Mouse (Mus musculus) limb, embryonic 15.5 days (tissue): ENCODE results near the gene Prkch. TPM values are rescaled to one million over a fixed set of nuclear protein-coding genes. Genes with fewer than 3 reads are reported as not detected.
A peak's percentile ranks its signal among the peaks of the same experiment; 100 is the strongest.
"Not testable (repeated sequence)": the region's sequence is repeated elsewhere in the genome, so short reads cannot be mapped to it uniquely, and the experiment has no call there.

Experiments used
- ATAC-seq: fragments of 200-750 bp; cut with Nextera tagmentation; 2 replicates; pipeline ENCODE4 v1.8.0; 2017; ENCODE audit warnings: low read depth, moderate TSS enrichment; ENCODE audit not compliant: insufficient number of reproducible peaks, low FRiP score, low TSS enrichment
- H3K27ac ChIP-seq: fragments of 300-500 bp; sonication (generic); 2 replicates; pipeline ENCODE4 v1.5.1; 2015; ENCODE audit warnings: moderate library complexity, mild to moderate bottlenecking, inconsistent platforms
- H3K27me3 ChIP-seq: fragments of 300-500 bp; sonication (generic); 2 replicates; pipeline ENCODE4 v1.6.1; 2015; ENCODE audit warnings: inconsistent platforms
- H3K36me3 ChIP-seq: fragments of 300-500 bp; sonication (generic); 2 replicates; pipeline ENCODE4 v1.6.1; 2015; ENCODE audit warnings: inconsistent platforms
- H3K4me1 ChIP-seq: fragments of 300-500 bp; sonication (generic); 2 replicates; pipeline ENCODE4 v1.6.1; 2015; ENCODE audit warnings: inconsistent platforms
- H3K4me2 ChIP-seq: fragments of 300-500 bp; sonication (generic); 2 replicates; pipeline ENCODE4 v1.6.1; 2015; ENCODE audit warnings: mild to moderate bottlenecking, inconsistent platforms
- H3K4me3 ChIP-seq: fragments of 300-500 bp; sonication (generic); 2 replicates; pipeline ENCODE4 v1.5.1; 2015; ENCODE audit warnings: mild to moderate bottlenecking, inconsistent platforms
- H3K9ac ChIP-seq: fragments of 300-500 bp; sonication (generic); 2 replicates; pipeline ENCODE4 v1.6.1; 2015; ENCODE audit warnings: inconsistent platforms
- H3K9me3 ChIP-seq: fragments of 300-500 bp; sonication (generic); 2 replicates; pipeline ENCODE4 v1.6.1; 2016; ENCODE audit warnings: inconsistent platforms
- WGBS: fragments of 180-500 bp; shearing (Covaris S2); methylation state at CpG from one replicate; pipeline ENCODE4 v1.1.7; 2015; 5-methylcytosine and 5-hydroxymethylcytosine counted together
- polyA plus RNA-seq: library from polyadenylated mRNA; unstranded; fragments of >200 nt; fragmentation: Nextera tagmentation; extraction: Ambion mirVana; gene quantifications from 2 replicates; pipeline ENCODE4 v1.2.1, GENCODE M21; 2015

The Prkch gene
- polyA plus RNA-seq: 17.3 and 18.2 TPM in 2 replicates

DNA sequence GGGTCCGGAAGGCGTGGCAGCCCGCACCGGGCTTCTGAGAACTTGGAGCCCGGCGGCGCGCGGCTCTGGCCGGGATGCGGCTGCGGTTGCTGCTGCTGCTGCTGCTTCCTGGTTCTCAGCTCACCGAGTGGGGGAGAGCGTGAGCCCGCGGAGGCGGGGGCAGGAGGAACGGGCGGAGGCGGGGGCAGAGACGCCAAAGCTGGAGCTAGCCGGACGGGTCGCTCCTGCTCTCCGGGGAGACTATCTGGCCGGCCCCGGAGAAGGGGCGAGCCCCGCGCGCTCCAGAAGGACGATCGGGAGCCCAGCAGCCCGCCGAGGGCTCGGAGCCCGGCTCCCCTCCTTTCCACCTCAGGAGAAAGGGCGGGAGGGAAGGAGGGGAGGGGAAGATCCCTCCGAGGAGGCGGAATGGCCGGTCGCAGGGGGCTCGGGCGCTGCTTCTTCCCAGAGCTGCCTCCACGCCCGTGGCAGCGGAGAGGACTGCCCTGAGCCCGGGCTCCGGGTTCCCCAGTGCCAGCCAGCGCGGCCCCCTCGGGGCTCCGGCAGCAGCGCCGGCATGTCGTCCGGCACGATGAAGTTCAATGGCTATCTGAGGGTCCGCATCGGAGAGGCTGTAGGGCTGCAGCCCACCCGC, at the start of gene Prkch:
TSS of gene Prkch (plus strand) at position 187 of the 631 bp plus-strand sequence.
- under 1% methylated on average over 49 of the region's 61 CpGs for WGBS
- peak; percentile 84 for ATAC-seq
- peak within 1 kb of the TSS; percentile 76 for H3K9ac ChIP-seq
- no peaks in the 10 kb centered on the region for H3K9me3 ChIP-seq
- peak within 1 kb of the TSS; percentile 78 for H3K4me3 ChIP-seq
- H3K4me1 ChIP-seq: peaks cover 16% of the 10 kb centered on the region
- peak within 1 kb of the TSS; percentile 80 for H3K27ac ChIP-seq
- no peaks in the 10 kb centered on the region for H3K36me3 ChIP-seq
- H3K4me2 ChIP-seq: peak within 1 kb of the TSS; percentile 97
- peaks cover 13% of the 10 kb centered on the region; the same call in 1 of the 2 replicates for H3K27me3 ChIP-seq

DNA sequence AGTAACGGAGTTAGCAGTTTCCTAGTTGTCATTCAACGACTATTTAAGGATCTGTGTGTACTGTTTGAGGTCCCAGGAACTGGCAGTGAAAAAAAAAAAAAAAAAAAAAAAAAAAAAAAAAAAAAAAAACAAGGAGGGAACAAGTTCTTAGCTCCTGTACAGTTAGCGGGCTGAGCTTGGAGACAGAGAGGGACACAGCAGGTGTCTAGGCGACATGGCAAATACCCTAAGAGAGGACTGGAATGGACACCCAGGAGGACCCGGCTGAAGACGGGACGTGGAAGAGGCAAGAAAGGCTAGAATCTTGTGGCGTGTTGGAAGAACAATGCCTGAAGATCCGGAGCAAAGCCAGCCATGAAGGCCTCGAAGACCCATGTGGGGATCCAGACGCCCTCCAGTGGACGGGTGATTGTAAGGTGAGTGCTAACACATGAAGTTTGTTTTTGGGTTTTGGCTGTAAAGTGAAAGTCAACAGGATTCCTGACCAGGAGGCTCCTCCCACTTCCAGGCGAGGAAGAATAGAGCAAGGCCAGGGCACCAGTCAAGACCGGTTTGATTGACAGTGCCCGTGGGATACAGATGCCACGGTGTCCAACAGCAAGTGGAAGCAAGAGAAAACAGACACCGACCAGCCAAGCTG, 47.0 kb upstream of the Prkch start:
- peak overlapping the region; percentile 4; the same call in 1 of the 2 replicates for H3K4me3 ChIP-seq
- no peak overlapping the region for H3K9ac ChIP-seq
- H3K4me2 ChIP-seq: peak overlapping the region; percentile 25
- 31% methylated on average over 17 of the region's 17 CpGs for WGBS
- H3K9me3 ChIP-seq: no peaks in the 10 kb centered on the region
- H3K36me3 ChIP-seq: no peaks in the 10 kb centered on the region
- H3K27me3 ChIP-seq: peaks cover 15% of the 10 kb centered on the region
- H3K27ac ChIP-seq: no peak overlapping the region
- peaks cover 14% of the 10 kb centered on the region; the same call in 1 of the 2 replicates for H3K4me1 ChIP-seq
- no peak for ATAC-seq

DNA sequence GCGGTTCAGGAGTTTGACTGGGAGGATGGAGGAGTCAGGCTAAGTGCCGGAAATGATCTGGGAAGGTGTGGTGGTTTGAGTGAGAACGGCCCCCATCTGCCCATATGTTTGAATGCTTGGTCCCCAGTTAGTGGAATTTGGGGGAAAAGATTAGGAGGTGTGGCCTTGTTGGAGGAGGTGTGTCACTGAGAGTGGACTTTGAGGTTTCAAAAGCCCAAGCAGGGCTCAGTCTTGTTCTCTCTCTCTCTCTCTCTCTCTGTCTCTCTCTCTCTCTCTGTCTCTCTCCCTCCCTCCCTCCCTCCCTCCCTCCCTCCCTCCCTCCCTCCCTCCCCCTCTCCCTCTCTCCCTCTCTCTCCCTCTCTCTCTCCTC, 46.5 kb upstream of the Prkch start:
- ATAC-seq, H3K36me3 ChIP-seq, H3K27ac ChIP-seq, H3K9me3 ChIP-seq, H3K9ac ChIP-seq: not testable (repeated sequence)
- Histone ChIP-seq H3K4me3 (peak overlapping the region; percentile 4; the same call in 1 of the 2 replicates), H3K4me1 (peaks cover 14% of the 10 kb centered on the region; the same call in 1 of the 2 replicates), H3K4me2 (peak overlapping the region; percentile 25), H3K27me3 (peaks cover 15% of the 10 kb centered on the region)
- WGBS: 41% methylated on average over 3 of the region's 3 CpGs

DNA sequence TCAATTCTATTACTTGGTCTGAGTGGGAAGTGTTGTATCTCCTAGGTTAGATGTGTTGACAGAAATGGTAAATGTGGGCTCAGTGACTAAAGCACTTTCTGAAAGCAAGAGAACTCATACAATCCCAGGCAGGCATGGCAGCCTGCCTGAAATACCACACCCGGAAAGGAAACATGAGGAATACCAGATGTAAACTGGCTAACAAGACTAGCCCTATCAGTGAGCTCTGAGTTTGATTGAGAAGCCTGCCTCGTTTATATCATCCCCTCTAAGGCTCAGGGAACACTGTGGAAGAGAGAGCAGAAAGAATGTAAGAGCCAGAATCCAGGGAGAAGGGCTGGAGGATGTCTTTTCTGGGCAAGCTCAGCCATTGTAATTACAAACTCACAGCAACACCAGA, 45.4 kb upstream of the Prkch start:
- H3K27me3 ChIP-seq: peaks cover 11% of the 10 kb centered on the region
- H3K4me2 ChIP-seq: no peak overlapping the region
- no peak overlapping the region for H3K9ac ChIP-seq
- H3K4me3 ChIP-seq: peak overlapping the region; percentile 13; the same call in 1 of the 2 replicates
- no peak overlapping the region for H3K27ac ChIP-seq
- H3K36me3 ChIP-seq: no peaks in the 10 kb centered on the region
- no peaks in the 10 kb centered on the region for H3K9me3 ChIP-seq
- peaks cover 14% of the 10 kb centered on the region; the same call in 1 of the 2 replicates for H3K4me1 ChIP-seq
- WGBS: 11% methylated on average over 2 of the region's 2 CpGs
- no peak for ATAC-seq

DNA sequence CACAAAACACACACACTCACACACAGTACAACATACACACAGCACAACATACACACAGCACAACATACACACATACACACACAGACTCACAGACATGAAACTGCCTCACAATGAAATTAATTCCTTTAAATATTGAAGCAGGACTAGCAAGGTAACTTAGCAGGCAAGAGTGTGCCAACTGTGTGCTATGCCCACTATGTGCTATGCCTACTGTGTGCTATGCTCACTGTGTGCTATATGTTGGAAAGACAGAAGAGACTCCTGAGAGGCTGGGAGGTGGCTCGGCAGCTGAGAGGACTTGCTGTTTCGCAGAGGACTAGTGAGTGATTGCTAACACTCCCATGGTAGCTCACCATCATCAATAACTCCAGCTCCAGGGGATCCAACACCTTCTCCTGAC, 44.2 kb upstream of the Prkch start:
- H3K4me2 ChIP-seq: no peak overlapping the region
- H3K27me3 ChIP-seq: peaks cover 23% of the 10 kb centered on the region
- no peak overlapping the region for H3K4me3 ChIP-seq
- 91% methylated on average over 2 of the region's 2 CpGs for WGBS
- H3K9me3 ChIP-seq: no peaks in the 10 kb centered on the region
- ATAC-seq: no peak
- H3K9ac ChIP-seq: no peak overlapping the region
- H3K27ac ChIP-seq: no peak overlapping the region
- H3K4me1 ChIP-seq: peaks cover 14% of the 10 kb centered on the region
- H3K36me3 ChIP-seq: no peaks in the 10 kb centered on the region

DNA sequence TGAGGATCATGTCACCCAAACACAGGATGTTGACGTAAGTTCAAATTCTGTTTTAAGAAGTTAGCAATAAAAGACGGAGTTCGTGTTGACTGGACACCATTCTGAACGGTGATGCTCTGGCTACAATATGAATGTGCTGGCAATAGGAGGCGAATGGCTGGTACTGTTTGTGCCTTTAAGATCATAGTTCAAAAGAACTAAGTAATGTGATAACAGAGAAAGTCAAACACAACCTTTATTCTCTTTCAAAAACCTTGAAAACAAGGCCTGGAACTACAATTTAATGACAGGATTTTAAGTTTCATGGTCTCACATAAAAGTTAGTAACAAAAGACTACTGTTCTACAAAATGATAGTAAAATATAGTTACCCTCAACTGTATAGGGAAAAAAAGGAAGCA, 41.4 kb upstream of the Prkch start:
- H3K4me1 ChIP-seq: peaks cover 23% of the 10 kb centered on the region
- ATAC-seq: no peak
- no peak overlapping the region for H3K4me2 ChIP-seq
- no peak overlapping the region for H3K9ac ChIP-seq
- H3K9me3 ChIP-seq: no peaks in the 10 kb centered on the region
- H3K36me3 ChIP-seq: no peaks in the 10 kb centered on the region
- no peak overlapping the region for H3K4me3 ChIP-seq
- peaks cover 50% of the 10 kb centered on the region for H3K27me3 ChIP-seq
- H3K27ac ChIP-seq: no peak overlapping the region
- WGBS: 73% methylated on average over 5 of the region's 5 CpGs

DNA sequence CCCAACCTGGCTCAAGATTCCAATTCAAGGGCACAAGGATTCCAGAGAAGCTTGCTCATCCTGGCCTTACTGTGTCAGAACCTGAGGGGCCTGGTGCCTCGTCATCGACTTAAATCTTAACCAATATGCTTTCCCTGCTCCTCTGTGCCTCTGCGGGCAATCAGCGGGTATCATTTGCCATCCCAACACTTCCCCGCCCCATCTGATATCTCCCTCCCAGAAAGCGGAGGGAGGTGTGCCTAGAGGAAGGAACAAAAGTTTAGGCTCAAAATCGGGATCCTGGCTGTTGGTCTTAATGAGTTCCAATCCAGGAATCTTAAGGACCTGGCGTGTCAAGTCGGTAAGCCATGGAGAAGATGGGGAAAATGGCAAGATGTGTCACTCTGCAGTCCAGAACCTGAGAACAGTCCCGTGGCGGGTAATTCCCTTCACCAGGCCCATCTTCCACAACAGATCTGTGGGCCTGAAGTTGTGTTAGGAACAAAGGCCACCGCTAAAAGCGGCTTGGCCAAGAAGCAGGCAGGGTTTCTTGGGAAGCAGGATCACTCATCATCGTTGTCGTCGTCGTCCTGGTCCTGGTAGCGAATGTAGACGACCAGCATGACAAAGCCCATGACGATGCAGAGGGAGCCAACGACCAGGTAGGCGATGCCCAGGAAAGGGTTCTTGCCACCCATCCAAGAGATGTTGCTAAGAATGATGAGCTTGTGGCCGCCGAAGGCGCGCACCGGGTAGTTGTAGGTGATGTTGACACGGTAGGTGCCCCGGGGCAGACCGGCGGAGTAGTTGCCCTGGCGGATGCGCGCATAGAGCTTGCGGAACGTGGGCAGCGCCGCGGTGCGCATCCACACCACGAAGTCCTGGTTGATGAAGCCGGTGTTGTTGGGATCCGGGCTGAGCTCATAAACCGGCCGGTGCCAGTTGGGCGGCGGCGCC, 39.6 kb upstream of the Prkch start:
- Histone ChIP-seq H3K36me3 (no peaks in the 10 kb centered on the region), H3K9me3 (no peaks in the 10 kb centered on the region), H3K27me3 (peaks cover 63% of the 10 kb centered on the region), H3K4me1 (peaks cover 29% of the 10 kb centered on the region), H3K4me2 (peak overlapping the region; percentile 83), H3K4me3 (peak overlapping the region; percentile 53), H3K9ac (peak overlapping the region; percentile 60), H3K27ac (peak overlapping the region; percentile 79)
- no peak for ATAC-seq
- 13% methylated on average over 48 of the region's 48 CpGs for WGBS

DNA sequence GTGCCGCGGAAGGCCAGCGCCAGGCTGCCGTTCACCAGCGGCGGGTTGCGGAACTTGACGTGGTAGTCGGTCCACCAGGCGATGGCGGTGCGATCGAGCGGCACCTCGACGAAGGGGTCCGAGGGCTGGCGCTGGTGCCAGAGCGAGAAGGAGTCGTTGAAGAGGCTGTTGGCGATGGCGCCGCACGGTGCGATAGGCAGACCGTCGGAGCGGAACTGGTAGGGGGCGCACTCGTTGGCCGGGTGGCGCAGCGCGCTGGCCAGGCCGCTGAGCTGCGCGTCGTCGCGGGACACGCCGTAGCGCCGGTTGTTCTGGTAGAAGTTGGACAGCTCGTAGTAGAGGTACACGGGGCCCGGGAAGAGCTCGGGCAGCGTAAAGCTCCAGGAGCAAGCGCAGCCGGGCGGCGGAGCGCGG, 38.9 kb upstream of the Prkch start:
- Histone ChIP-seq H3K4me2 (peak overlapping the region; percentile 83), H3K27ac (peak overlapping the region; percentile 79), H3K4me1 (peaks cover 29% of the 10 kb centered on the region), H3K9me3 (no peaks in the 10 kb centered on the region), H3K9ac (peak overlapping the region; percentile 60), H3K36me3 (no peaks in the 10 kb centered on the region), H3K4me3 (peak overlapping the region; percentile 53), H3K27me3 (peaks cover 69% of the 10 kb centered on the region)
- under 1% methylated on average over 55 of the region's 55 CpGs for WGBS
- ATAC-seq: peak; percentile 48

DNA sequence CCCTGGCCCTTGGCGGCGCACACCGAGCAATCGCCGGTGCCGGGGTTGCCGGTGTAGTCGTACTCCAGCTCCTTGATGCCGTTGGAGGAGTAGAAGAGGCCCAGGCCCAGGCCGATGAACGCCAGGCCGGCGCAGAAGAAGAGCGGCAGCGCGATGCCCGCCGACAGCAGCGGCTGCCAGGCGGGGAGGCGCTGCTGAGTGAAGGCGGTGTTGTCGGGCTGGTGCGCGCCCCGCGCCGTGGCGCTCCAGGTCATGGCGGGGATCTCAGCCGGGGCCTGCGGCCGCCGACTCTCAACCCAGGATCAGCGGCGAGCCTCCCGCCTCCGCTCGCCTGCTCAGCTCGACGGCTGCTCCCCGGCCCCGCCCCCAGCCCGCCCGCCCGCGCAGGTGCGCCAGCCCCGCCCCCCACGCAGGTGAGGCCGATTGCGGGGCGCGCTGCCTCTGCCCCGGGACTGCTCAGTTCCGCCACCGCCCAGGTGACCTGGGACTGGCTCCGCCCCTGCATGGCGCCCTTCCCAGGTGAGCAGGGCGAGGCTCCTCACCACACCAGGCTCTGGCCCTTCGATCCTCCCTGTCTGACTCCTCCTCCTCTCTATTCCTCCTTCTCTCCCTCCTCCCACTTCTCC, 38.4 kb upstream of the Prkch start, which contains the start of gene Tmem30b:
TSS of gene Tmem30b (minus strand) at position 307 of the 626 bp plus-strand sequence.
- peaks cover 68% of the 10 kb centered on the region for H3K27me3 ChIP-seq
- 2% methylated on average over 54 of the region's 61 CpGs for WGBS
- peak within 1 kb of the TSS; percentile 83 for H3K4me2 ChIP-seq
- H3K27ac ChIP-seq: peak within 1 kb of the TSS; percentile 79
- H3K4me1 ChIP-seq: peaks cover 29% of the 10 kb centered on the region
- ATAC-seq: peak; percentile 57
- no peaks in the 10 kb centered on the region for H3K9me3 ChIP-seq
- no peaks in the 10 kb centered on the region for H3K36me3 ChIP-seq
- peak within 1 kb of the TSS; percentile 53 for H3K4me3 ChIP-seq
- peak within 1 kb of the TSS; percentile 60 for H3K9ac ChIP-seq

DNA sequence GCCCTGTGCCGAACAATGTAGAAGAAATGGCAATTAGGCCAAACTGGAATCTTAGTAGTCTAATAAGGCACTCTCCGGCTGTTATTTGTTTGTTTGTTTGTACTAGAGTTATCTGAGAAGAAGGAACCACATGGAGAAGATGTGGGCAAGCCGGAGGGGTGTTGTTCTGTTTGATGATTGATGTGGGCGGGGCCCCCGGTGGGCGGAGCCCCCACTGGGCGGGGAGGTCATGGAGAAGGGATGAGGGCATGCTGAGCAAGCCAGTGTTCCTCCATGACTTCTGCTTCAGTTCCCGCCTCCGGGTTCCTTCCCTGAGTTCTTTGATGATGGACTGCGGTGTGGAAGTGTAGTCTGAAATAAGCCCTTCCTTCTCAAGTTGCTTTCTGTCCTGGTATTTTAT, 37.0 kb upstream of the Prkch start:
- Histone ChIP-seq H3K4me2 (no peak overlapping the region), H3K4me1 (peaks cover 26% of the 10 kb centered on the region), H3K4me3 (no peak overlapping the region), H3K9ac (no peak overlapping the region), H3K9me3 (no peaks in the 10 kb centered on the region), H3K36me3 (no peaks in the 10 kb centered on the region), H3K27me3 (peaks cover 61% of the 10 kb centered on the region), H3K27ac (no peak overlapping the region)
- ATAC-seq: no peak
- 41% methylated on average over 10 of the region's 10 CpGs for WGBS

DNA sequence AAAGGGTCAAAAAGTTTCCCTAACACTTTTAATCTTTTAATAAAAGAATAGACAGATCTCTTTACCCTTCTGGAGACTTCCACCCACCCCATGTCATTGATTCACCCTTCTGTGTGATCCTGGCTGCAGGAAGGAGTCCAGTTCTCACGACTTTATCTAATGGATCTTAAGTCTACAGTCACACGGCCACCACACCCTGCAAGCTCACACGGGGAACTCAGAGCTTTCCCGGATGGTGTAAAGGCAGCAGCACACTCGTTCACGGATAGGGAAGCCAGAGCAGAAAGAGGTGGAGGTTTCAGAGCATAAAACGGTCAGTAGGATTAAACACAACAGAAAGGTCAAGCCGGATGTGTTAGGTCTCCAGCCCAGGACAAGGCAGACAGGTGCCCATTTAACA, 36.3 kb upstream of the Prkch start:
- Histone ChIP-seq H3K36me3 (no peaks in the 10 kb centered on the region), H3K9me3 (no peaks in the 10 kb centered on the region), H3K4me3 (no peak overlapping the region), H3K27me3 (peaks cover 59% of the 10 kb centered on the region), H3K4me2 (no peak overlapping the region), H3K9ac (no peak overlapping the region), H3K4me1 (peaks cover 26% of the 10 kb centered on the region), H3K27ac (no peak overlapping the region)
- no peak for ATAC-seq
- 64% methylated on average over 8 of the region's 8 CpGs for WGBS
